Mouse (Mus musculus) thymus, adult 2 months (tissue): ENCODE data around the gene Ilvbl.

Experiments
- CTCF ChIP-seq: fragments of 200-500 bp; IDR thresholded peaks from 2 replicates; pipeline ENCODE4 v1.5.1; 2012; ENCODE audit warnings: mild to moderate bottlenecking, control low read depth, low read length, moderate library complexity, borderline replicate concordance; ENCODE audit not compliant: control insufficient read depth, poor library complexity, insufficient read depth; ENCODE audit errors: extremely low read depth
- POLR2A ChIP-seq: fragments of 200-500 bp; IDR thresholded peaks from 2 replicates; pipeline ENCODE4 v1.6.1; 2012; ENCODE audit warnings: mild to moderate bottlenecking, low read length, control low read depth, moderate library complexity; ENCODE audit not compliant: control insufficient read depth, poor library complexity, insufficient read depth; ENCODE audit errors: extremely low read depth

DNA sequence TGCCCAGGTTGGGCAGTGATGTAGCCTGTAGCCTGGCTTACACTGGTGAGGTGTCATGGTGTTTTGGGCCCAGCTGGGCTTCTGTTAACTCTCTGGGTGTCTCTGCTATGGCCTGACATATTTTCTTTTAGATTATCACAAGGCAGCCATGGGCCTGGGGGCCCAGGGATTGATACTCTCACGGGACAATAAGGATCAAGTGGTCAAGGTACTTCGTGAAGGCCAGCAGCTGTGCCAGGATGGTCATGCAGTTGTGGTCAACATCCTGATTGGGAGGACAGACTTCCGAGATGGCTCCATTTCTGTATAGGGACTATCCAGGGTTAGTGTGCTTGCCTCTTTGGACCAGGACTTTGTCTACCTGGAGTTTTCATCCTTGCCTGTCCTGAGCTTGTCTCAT lies 9.8 kb downstream of the Ilvbl start:
- TF ChIP-seq POLR2A: no peak
- no peak for TF ChIP-seq CTCF
